Mouse (Mus musculus) hindlimb bud, embryonic 11.5 days (tissue): ENCODE data around the gene Soga3.

Experiments
- DNase-seq: peaks from one replicate; pipeline ENCODE4 v3.0.0-alpha.2; 2012; ENCODE audit warnings: low read depth, low spot score; ENCODE audit errors: extremely low spot score

Soga3 gene

DNA sequence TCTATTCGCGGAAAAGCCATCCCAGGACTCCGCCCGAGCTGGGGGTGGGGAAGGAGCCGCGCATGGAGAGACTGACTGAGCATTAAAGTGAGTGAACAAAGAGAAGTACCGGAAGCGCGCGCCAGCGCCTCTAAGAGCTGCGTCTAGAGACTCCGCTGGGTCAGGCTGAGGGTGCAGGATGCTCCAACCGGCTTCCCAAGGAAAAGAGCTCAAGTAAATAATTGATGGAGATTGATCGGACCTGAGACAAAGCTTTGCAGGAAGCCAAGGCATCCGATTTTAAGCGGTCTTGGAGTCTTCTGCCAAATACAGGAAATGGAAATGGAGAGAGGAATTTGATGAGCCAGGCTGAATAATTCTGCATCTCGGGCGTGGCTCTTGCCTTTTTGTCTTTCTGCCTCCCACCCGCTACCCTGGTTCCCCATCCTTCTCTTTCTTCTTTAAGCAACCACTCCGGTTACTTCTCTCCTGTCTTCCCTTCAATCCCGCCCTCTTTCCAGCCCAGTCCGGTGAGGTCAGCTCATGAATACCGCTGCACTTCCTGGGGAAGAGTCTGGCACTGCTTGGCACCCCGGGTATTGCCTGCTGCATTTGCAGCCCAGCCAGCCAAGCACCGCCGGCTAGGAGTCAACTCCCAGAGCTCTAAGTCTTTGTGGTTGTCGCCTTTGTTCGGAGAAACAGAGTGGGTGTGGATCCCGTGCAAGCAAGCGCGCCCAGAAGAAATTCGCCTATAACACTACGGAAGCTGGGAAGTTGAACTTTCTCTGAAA lies at the start of gene Soga3:
TSS of gene Soga3 (plus strand) at position 274 of the 770 bp plus-strand sequence.
- no peak for DNase-seq

DNA sequence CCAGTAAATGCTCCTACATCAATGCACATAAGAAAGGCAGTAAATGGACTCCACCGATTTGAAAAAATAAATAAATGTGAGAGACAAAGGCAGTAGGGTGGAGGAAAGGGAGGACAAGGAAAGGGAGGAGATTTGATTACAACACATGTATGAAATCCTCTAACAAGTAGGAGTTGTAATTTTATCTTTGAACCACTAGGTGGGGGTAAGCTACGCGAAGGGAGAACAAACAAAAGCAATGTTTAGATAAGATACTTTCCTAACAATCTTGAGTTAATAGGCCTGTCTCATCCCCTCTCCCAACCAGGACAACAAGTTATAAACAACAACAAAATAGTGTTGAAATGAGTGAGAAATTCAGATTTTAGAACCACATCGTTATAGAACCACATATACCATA lies 36.7 kb upstream of the Soga3 start:
- DNase-seq: no peak

DNA sequence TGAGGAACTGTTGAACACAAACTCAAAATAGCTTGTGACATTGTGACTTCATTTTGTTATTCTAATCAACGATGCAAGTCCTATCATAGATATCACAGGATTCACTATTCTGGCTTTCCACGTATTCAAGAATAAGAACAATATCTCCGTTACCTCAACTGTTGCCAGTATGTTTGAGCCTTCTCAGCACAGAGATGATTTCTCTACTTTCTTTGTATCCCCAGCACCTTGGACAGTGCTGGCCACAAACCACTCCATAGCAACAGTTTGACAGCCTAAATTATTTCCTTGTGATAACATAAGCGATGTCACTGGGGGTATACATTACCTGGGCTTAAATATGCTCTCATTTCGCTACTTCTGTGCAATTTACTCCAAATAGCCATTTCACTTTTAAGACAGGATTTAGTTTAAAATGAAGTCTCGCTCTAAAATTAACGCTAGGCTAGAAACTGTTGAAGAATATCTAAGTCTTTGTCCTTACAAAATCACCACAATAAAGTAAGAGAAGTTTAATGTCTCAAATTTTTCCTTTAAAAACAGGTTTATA lies 1.0 kb upstream of the Soga3 start:
- no peak for DNase-seq

DNA sequence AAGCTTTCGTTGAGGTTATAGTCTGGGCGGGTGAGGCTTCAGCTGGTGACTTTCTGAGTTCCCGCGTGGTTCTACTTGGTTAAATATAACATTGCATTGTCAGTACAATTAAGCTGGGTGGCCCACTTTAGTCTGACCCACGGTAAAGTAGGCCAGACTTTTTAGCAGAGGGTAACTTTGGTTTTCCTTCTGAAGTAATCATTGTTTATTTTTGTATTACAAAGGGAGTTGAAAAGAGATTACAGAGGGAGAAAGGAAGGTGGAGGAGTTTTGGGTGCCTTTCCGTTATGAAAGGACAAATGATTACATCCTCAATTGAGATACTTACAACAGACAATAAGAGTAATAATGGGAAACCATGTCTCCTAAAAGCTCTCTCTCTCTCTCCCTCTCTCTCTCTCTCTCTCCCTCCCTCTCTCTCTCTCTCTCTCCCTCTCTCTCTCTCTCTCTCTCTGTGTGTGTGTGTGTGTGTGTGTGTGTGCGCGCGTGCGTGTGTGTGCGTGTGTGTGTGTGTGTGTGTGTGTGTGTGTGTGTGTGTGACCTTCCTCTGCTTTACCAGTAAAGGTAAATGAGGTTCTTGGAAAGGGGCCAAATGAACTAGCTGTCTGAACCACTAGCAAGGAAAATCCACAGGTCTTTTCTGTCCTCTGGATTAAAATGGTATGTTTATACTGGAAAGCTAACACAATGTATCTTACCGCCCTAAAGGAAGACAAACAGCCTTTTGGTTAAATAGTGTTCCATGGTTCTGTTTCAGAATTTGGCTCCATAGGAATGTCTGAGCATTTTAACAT lies 1.2 kb downstream of the Soga3 start:
- no peak for DNase-seq

DNA sequence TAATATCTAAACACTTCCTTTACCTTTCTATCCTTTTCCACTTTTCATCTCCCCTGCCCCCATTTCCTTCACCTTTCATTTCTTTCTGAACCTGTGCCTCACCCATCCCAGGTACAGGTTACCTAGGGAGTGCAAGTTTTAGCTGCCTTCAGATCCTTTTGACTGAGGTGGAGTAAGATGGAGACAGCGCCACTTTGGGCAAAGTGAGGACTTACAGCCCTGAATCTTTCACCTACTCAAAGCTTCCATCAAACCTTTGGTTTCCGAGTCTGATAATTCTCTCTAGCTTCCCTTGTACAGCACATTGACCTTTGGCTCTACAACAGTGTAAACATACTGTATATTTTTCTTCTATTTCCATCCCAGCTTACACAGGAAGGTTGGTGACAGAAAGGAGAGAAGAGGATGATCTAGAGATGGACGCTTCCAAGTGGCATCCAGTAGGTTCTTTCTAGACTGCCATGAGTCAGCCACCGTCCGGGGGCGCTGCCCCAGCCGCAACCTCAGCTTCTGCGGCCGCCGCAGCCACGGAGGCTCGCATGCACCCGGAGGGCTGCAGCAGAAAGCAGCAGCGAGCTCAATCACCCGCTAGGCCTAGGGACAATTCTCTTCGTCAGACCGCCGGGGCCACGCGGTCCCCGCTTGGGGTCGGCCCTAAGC lies 2.7 kb downstream of the Soga3 start:
- no peak for DNase-seq

DNA sequence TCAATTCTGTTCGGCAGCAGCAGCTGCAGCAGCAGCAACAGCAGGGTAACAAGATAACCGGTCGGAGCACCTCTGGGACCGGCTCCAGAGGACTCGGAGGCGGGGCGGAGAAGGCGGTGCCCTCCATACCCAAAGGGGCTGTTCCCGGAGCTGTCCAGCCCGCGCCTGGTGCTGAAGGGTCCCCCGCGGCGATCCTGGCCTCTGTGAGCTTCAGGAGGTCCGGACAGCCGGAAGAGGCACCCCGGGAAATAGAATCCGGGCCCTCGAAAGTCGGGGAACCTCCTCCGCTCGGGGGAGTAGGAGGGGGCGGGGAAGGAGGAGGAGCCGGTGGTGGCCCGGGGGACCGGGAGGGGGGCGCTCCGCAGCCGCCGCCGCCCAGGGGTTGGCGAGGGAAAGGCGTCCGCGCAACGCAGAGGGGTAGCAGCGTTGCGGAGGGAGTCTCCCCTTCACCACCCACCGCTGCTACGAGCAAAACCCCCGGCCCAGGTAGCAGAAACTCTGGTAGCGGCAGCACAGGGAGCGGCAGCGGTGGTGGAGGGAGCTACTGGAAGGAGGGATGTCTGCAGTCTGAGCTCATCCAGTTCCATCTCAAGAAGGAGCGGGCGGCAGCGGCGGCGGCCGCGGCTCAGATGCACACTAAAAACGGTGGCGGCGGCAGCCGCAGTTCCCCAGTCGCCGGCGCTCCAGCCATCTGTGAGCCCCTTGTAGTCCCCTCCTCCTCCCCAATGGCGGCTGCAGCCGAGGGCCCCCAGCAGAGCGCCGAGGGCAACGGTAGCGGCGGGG lies 3.4 kb downstream of the Soga3 start:
- no peak for DNase-seq

DNA sequence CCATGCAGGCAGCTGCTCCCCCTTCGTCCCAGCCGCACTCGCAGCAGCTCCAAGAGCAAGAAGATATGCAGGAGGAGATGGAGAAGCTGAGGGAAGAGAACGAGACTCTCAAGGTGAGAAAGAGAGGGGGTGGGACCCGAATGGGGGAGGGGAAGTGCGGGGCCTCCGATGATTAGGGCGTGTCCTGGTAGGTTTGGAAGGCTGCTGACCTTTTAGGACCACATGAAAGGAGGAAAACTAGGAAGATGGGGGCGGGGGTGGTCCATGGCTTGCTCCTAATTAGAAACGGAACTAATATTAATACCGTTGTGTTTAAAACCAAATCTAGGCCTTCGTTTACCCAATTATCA lies 4.0 kb downstream of the Soga3 start:
- no peak for DNase-seq

DNA sequence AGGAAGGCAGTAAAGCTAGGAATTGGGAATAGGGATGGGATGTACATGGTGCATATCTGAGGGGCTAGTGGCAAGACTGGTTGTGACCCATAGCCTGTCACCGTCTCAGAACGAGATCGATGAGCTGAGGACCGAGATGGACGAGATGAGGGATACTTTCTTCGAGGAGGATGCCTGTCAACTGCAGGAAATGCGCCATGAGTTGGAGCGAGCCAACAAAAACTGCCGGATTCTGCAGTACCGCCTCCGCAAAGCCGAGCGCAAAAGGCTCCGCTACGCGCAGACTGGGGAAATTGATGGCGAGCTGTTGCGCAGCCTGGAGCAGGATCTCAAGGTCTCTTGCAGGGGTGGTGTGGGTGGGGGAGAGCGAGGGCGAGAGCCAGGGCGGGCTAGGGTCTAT lies 4.4 kb downstream of the Soga3 start:
- no peak for DNase-seq

DNA sequence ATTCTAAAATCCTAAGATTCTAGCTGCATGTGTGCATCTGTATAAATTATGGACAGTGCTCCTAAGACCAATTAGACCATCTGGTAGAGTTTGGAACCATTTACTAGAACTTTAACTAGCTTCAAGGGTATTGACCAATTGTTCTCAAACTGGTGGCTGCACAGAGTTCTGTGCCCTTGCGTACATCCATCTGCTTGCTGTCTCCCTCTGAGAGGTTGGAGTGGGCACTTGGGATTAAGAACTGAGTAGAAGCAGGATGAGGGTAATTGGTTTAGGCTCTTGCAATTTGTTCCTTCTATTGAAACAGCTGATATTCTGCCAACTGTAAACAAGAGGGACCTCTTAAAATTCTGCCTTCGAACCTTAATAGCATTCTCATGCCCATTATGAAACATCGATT lies 11.7 kb downstream of the Soga3 start:
- DNase-seq: no peak

DNA sequence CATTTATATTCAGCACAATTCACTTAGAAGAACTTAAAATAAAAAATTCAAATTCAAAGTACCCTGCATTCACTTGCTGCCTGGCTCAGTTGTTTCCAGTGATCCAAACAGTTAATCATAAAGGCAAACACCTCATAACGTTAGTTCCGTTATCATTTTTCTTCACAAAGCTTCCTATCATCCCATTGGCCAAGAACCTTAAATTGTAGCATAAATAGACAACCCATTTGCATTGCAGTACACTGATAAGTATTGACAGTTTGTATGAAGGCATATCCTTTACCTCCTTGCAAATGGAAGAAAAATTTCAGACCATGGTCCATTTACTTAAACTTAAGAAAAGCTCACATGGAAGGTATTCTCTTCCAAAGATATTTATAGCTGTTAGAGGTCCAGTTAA lies 18.0 kb downstream of the Soga3 start:
- DNase-seq: no peak

DNA sequence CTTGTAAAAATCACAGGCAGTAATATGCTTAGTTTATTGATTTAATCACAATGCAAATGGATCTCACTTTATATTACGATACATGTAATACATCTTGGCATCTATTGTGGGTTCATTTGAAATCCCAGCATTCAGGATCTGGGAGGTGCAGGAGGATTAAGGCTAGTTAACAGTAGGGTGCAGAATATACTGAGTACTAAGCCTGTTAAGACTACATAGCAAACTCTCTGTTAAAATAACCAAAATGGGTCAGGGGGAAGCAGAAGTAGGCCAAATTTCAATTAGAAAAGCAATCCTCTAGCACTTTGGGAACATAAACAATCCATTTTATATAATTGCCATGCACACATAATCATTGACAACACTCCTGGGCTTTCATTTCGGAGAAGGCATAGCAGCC lies 30.1 kb downstream of the Soga3 start:
- DNase-seq: no peak

DNA sequence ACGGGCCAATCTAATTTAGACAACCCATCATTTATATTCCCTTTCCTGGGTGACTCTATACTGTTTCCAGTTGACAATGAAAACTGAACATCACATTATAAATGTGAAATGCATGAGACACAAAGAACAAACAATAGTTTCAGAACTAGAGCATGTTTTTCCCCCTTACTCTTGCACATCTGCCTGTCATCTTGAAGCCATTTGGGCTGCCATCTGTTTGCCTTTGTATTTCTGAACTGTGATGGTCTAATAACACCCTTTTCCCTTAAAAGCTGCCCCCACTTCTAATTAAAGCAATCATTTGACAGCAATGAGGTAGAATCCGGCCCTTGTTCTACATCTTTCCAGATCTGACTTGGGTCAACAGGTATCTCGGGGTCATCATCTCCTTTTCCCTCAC lies 32.0 kb downstream of the Soga3 start:
- no peak for DNase-seq

DNA sequence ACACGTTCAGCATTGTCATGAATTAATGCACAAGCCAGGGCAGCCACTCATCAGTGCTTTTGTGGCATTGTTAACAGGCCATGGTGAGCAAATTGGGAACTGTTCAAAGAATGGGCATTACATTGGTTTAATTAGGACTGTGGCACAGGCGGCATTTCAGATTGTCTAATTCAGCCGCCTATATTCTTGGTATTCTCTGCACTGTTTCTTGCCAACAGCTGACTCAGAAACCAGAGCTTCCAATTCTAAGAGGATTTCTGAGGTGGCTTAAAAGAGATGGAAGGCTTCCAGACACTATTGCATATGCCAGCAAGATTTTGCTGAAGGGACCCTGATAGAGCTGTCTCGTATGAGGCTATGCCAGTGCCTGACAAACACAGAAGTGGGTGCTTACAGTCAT lies 33.2 kb downstream of the Soga3 start:
- no peak for DNase-seq

DNA sequence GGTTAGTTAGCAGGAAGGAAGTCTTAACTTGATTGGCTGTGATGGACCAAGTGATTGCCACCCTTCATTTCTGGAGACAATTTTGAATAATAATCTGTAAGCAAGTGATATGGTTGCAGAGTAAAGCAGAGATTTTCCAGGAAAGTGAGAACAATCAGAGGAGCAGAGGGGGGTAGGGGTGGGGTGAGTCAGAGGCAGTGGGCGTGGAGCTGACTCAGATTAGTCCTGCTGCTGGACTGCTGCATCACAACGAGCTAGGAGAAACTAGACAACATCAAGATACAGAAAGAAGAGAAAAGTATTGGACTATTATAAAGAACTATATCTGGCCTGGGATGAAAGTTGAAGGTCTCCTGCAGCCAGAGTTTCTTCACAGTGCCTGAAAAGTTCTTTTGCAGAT lies 34.4 kb downstream of the Soga3 start:
- no peak for DNase-seq

DNA sequence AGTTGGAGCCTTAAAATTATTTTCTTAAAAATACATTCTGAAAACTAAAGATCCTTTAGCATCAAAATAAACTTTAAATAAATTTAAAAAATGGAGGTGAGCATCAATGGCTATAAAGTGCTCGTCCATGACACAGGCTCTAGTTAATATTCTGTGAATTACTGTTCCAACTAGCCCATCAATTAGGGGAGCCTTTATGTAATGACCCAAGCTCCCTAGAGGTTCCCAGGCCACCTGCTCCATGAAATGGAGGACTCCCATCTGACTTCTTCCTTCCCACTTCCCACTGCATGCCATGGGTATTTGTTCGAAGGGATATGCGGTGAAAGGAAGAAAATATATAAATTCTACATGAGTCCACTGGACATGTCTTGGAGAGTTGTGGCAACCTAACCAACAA lies 36.6 kb downstream of the Soga3 start:
- DNase-seq: no peak

DNA sequence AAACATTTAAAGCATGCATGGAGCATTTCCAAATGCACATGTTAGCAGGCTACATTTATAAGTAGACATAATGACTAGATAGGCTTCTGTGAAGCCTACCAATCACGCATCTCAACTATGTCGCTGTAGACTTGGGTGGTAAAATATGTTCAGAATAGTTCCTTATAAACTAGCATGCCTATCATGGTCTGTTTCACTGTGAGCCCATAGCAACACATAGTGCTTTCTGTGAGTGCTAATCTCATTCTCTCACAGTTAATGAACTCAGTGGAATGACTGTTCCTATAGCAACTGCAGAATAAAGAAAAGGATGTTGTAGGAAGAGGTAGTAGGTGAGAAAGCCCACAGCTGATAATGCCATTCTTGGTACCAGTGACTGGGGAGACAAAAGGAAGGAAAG lies 37.4 kb downstream of the Soga3 start:
- DNase-seq: no peak

DNA sequence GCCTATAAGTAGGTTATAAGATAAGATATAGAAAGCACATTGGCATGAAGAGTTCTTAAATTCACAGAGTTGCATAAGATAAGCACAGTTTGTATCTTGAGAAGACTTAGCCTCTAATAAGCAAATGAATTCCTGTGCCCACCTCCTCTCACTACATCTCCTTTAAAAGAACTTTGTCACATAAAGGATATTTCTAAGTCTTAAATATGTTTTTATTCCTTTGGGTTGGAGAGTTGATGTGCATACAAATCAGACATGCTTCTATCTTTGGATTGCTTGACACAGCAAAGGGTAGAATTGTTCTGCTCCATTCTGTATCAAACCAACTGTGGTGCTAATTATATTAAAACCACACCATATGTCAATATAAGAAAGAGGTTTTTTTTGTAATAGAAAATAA lies 50.1 kb downstream of the Soga3 start:
- no peak for DNase-seq

DNA sequence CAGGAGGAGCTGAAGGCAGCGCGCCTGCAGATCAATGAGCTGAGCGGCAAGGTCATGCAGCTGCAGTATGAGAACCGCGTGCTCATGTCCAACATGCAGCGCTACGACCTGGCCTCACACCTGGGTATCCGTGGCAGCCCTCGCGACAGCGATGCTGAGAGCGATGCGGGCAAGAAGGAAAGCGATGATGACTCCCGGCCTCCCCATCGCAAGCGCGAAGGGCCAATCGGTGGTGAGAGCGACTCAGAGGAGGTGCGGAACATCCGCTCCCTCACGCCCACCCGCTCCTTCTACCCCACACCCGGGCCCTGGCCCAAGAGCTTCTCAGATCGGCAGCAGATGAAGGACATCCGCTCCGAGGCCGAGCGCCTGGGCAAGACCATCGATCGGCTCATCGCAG lies 53.2 kb downstream of the Soga3 start:
- DNase-seq: no peak

DNA sequence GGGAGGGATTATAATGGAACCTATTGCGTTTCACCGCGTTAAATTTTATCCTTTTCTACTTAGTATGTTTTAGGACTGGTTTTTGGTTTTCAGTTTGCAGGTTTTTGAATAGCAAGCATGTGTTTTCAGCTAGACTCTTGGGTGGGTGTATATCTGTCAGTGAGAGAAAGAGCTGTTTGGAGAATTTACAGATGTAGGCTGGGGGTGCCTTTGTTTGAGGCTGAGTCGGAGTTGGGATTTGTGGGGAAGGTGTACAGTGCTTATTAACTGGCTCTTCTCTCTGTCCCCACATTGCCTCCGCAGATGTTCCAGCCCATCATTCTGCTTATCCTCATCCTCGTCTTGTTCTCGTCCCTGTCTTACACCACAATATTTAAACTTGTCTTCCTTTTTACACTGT lies 55.0 kb downstream of the Soga3 start, which contains the start of gene Gm49353:
TSS of gene Gm49353 (plus strand) at position 313 of the 400 bp plus-strand sequence.
- no peak for DNase-seq

DNA sequence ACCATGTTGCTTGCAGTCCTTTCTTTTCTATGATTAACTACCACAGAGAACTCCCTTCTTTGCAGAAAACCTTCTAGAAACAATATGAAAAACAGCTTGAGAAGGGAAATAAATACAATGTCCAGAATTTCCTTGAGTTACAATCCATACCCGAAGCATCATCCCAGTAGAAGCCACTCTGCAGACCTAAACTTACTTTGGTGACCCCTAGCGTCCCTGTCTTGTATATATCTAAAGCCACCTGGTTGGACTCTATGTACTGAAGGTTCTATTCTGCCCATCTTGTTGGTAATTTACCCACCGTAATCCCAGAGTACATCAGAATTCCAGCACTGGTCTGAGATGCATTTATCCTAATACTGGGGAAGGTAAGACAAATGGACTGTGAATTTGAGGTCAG lies 56.2 kb downstream of the Soga3 start:
- no peak for DNase-seq

DNA sequence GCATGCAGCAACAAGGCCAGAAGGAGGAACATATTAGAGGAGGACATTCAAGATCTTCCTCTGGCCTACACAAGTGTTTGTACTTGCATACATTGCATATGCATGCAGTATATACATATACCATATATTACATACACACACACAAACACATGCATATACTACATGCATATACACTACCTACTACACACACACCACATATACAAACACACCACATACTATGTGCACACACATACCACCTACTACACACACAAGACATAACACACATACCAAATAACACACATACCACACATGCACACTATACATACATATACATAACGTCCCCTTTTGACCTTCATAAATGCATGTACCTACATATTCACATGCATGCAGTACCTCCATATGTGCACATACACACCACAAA lies 57.0 kb downstream of the Soga3 start:
- DNase-seq: no peak
